Mouse (Mus musculus): Measurements from ENCODE around the gene Maz. TPM values are rescaled to one million over a fixed set of nuclear protein-coding genes. Genes with fewer than 3 reads are reported as not detected.

The Maz gene
- polyA plus RNA-seq (2015; fragmentation: Nextera tagmentation; extraction: Ambion mirVana), result 78.0 and 89.8 TPM in 2 replicates

DNA sequence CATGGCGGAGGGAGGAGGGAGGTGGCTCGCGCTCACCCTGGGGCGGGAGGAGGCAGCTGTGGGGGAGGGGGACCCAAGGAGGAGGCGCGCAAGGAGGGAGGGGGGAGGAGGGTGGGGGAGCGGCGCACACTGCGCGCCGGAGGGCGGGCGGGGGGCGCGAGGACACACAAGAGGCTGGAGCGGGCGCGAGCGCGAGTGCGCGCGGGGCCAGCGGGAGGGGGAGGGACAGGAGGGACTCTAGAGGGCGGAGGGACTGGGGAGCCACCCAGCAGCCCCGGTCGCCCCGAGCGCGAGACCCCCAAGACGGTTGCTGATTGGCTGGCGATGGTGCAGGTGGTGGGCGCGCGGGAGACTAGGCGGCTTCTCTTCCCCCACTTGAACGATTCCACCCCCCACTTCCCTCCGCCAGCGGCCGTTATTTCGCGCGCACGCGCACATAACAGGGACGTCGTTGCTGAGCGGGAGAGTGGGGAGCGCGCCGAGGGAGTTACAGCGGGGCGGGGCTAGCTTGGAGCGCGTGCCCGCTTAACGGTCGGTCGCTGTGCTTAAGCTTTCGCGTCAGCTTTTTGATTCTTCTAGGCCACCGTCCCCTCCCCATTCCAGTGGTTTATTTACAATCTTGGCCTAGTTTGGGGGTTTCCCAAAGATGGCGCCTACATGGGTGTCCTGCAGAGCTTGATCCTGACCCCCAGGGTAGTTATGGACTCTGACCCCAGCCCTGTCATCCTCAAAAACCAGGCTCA lies at the start of gene Maz:
Gene Maz, minus strand, starts transcription at position 54 of the 743 bp plus-strand sequence.
- WGBS, result under 1% methylated on average over 52 of the region's 63 CpGs

DNA sequence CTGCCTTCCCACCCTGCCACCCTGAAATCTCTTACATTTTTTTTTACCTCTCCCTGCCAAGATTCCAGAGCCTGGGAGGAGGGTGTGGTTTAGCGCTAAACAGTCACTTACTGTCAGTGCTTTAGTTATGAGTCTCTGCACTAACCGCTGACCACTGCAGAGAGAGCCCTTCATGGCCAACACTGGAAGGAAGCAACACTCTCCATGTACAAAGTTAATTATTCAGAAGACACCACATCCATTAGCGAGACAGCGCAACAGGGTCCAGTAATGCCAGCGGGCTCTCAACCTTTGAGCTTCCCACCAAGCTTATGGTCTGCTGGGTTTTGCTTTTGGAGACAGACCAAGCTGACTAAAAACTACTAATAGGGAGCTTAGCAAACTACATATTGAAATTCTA lies 49.4 kb upstream of the Maz start:
- no peak for ATAC-seq (replicated peaks)
- no peaks in the 10 kb centered on the region for H3K36me3 ChIP-seq (replicated peaks)
- 95% methylated on average over 5 of the region's 5 CpGs for WGBS
- H3K9ac ChIP-seq, result no peak overlapping the region
- no peak overlapping the region for H3K27ac ChIP-seq
- H3K4me1 ChIP-seq, result no peaks in the 10 kb centered on the region
- H3K9me3 ChIP-seq, result no peaks in the 10 kb centered on the region
- H3K27me3 ChIP-seq (replicated peaks), result no peaks in the 10 kb centered on the region
- H3K4me3 ChIP-seq, result no peak overlapping the region
- no peak overlapping the region for H3K4me2 ChIP-seq

More for the DNA sequence above, at the start of gene Maz:
- H3K36me3 ChIP-seq (replicated peaks), result peaks cover 5% of the 10 kb centered on the region
- peak within 1 kb of the TSS; percentile 95 for H3K9ac ChIP-seq
- no peaks in the 10 kb centered on the region for H3K9me3 ChIP-seq
- peaks cover 40% of the 10 kb centered on the region for H3K4me1 ChIP-seq
- peak; percentile 90 for ATAC-seq (replicated peaks)
- peak within 1 kb of the TSS; percentile 87 for H3K4me2 ChIP-seq
- H3K27me3 ChIP-seq (replicated peaks), result no peaks in the 10 kb centered on the region
- peak within 1 kb of the TSS; percentile 81 for H3K4me3 ChIP-seq
- H3K27ac ChIP-seq, result peak within 1 kb of the TSS; percentile 99

DNA sequence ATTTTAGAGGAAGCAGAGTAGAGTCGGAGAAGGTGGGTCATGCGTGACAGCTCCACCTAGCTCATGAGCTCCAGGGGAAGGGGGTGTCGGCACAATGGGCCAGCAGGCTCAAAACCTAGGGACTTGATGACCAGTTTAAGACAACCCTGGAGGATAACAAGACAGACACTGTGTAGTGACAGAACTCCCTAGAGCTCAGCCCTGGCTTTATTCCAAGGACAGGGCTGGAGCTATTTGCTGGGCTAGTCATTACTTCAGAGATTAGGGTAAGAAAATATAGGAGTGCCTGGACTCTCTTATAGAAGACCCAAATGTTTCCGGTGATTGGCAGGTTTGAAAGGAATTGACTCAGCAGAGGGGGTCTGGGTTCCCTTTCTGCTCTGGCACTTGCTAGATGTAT lies 46.4 kb upstream of the Maz start:
- Histone ChIP-seq H3K4me2 (no peak overlapping the region), H3K36me3 (replicated peaks) (no peaks in the 10 kb centered on the region), H3K9ac (no peak overlapping the region), H3K27ac (no peak overlapping the region), H3K9me3 (no peaks in the 10 kb centered on the region), H3K4me3 (no peak overlapping the region), H3K4me1 (no peaks in the 10 kb centered on the region), H3K27me3 (replicated peaks) (no peaks in the 10 kb centered on the region)
- WGBS, result 77% methylated on average over 4 of the region's 4 CpGs
- ATAC-seq (replicated peaks), result no peak

DNA sequence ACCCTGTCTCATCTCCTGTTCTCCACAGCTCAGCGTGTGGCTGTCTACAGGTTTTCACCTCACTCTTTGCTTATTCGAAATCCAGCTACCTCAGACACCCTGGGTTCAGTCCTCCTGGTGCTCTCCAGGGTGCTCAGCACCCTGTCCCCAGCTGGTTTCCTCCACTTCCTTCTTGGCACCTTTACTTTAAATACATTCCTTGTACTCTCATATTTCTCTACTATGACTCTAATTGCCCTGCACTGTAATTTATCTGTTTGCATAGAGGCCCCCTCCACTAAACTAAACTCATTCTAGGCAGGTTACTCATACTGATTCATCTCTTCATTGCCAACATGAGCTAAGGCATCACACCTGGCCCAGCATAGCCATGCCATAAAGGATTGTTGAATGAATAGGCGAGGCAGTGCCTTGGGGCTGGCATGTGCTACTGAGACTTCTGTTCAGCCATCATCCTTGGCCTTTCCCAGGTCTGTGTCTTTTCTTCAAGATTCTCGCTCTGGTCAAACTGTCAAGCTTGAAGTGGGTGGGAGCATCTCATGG lies 44.1 kb upstream of the Maz start:
- Histone ChIP-seq H3K4me1 (no peaks in the 10 kb centered on the region), H3K9me3 (no peaks in the 10 kb centered on the region), H3K36me3 (replicated peaks) (no peaks in the 10 kb centered on the region), H3K4me3 (no peak overlapping the region), H3K9ac (no peak overlapping the region), H3K27me3 (replicated peaks) (no peaks in the 10 kb centered on the region), H3K27ac (no peak overlapping the region), H3K4me2 (no peak overlapping the region)
- no peak for ATAC-seq (replicated peaks)
- 71% methylated on average over 4 of the region's 4 CpGs for WGBS

DNA sequence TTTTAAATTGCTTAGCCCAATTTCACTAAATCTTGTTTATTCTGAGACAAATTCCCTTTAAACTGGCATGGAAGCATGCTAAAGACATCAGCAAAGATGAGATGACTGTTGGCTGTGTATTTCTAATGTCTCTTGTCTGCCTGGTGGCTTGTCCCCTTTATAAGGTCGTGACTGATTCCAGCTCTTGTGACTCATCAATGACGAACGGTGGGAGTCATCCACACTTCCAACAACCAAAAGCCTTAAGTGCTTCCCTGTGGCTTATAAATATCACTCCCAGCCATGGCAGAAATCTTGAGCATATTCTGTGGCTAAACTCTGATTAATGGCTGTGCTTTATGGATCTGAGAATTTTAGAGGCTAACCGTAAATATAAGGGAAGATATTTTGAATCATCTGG lies 39.5 kb upstream of the Maz start:
- no peaks in the 10 kb centered on the region for H3K27me3 ChIP-seq (replicated peaks)
- no peak for ATAC-seq (replicated peaks)
- H3K9ac ChIP-seq, result no peak overlapping the region
- no peak overlapping the region for H3K4me3 ChIP-seq
- no peaks in the 10 kb centered on the region for H3K9me3 ChIP-seq
- no peak overlapping the region for H3K4me2 ChIP-seq
- 89% methylated on average over 4 of the region's 4 CpGs for WGBS
- H3K36me3 ChIP-seq (replicated peaks), result no peaks in the 10 kb centered on the region
- H3K4me1 ChIP-seq, result no peaks in the 10 kb centered on the region
- H3K27ac ChIP-seq, result no peak overlapping the region

DNA sequence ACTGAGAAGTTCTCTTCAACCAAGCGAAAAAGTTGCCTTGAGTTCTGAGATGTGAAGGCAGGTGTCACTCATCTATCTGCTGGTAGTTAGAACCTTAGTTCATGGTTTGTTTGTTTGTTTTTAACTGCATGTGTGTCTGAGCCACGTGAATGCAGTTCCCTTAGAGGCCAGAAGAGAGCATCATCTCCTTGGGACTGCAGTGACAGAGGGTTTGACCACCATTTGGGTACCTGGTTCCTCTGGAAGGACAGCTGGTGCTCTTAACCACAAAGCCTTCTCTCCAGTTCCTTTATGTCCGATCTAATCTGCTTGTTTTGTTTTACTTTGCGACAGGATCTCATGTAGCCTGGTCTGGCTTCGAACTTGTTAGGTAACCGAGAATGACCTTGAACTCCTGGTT lies 38.7 kb upstream of the Maz start:
- H3K4me2 ChIP-seq, result no peak overlapping the region
- no peak overlapping the region for H3K9ac ChIP-seq
- no peaks in the 10 kb centered on the region for H3K9me3 ChIP-seq
- ATAC-seq (replicated peaks), result no peak
- H3K27me3 ChIP-seq (replicated peaks), result no peaks in the 10 kb centered on the region
- H3K27ac ChIP-seq, result no peak overlapping the region
- no peaks in the 10 kb centered on the region for H3K4me1 ChIP-seq
- no peak overlapping the region for H3K4me3 ChIP-seq
- WGBS, result 88% methylated on average over 6 of the region's 6 CpGs
- no peaks in the 10 kb centered on the region for H3K36me3 ChIP-seq (replicated peaks)

DNA sequence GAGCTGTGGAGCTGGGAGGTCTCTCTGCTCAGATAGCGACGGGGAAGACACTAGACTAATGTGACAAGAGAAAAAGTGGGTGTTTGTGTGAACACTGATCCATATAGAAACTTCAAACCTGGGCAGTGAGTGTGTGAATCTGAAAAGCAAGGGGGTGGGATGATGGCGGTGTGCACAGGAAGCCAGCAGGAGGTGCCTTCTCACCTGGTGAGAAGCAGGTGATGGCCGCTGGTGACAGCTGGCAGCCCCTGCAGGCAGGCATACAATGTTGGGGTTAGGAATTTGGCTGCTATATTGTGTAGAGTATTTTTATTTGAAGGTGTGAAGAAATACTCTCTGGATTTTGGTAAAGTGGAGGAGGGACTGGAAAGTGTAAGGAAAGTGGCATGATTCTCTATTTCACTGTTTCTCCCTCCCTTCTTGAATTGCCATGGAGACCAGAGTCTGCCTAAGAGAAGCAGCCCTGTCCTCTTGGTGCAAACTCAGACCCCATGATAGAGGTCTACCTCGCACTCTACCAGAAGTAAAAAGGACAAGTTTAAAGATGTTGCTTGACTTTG lies 28.3 kb upstream of the Maz start:
- Histone ChIP-seq H3K27me3 (replicated peaks) (no peaks in the 10 kb centered on the region), H3K36me3 (replicated peaks) (no peaks in the 10 kb centered on the region), H3K4me1 (no peaks in the 10 kb centered on the region), H3K9me3 (no peaks in the 10 kb centered on the region), H3K9ac (no peak overlapping the region), H3K4me3 (no peak overlapping the region), H3K27ac (no peak overlapping the region), H3K4me2 (no peak overlapping the region)
- ATAC-seq (replicated peaks), result no peak
- 75% methylated on average over 5 of the region's 5 CpGs for WGBS

DNA sequence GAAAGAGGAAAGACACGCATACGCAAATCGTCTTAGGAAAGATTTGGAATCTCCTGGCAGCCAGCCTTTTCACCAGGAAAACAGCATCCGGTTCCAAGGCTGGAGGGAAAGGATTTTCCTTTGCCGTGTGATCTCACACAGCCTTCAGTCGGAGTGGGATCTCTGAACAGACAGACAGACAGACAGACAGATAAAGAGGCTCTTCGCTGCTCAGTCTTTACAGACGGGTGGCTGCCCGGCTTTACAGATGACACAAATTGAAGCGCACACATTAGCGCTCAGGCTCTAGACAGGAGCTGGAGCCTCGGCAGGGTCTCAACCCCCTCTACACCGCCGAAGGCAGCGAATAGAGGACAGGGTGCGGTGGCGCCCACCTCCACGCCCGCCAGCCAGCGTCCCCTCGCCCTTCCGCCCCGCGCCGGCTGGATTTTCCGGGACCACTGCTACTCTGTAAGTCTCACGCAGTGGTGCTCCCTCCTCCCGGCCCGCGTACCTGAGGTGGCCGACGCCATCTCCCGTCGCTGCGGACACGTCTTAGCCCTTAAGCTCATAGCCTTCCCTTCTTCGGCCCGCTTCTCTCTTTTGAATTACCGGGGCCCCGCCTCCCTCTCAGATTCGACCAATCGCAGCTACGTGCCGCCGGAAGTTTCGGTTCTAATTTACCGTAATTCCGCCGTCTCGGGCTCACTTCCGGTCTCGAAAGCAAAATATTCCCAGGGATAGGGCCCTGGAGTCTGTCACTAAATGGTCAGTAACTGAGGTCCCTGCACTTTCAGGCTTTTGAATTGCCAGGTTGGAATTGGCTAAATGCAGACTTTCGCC lies 15.2 kb upstream of the Maz start, which contains the start of gene Kif22:
Gene Kif22, minus strand, starts transcription at position 621 of the 822 bp plus-strand sequence.
- ATAC-seq (replicated peaks), result peak; percentile 78
- peak within 1 kb of the TSS; percentile 64 for H3K4me3 ChIP-seq
- H3K36me3 ChIP-seq (replicated peaks), result no peaks in the 10 kb centered on the region
- H3K9ac ChIP-seq, result peak within 1 kb of the TSS; percentile 60; the same call in 1 of the 2 replicates
- peak within 1 kb of the TSS; percentile 95 for H3K4me2 ChIP-seq
- no peaks in the 10 kb centered on the region for H3K27me3 ChIP-seq (replicated peaks)
- under 1% methylated on average over 53 of the region's 53 CpGs for WGBS
- peaks cover 11% of the 10 kb centered on the region for H3K4me1 ChIP-seq
- peak within 1 kb of the TSS; percentile 65 for H3K27ac ChIP-seq
- no peaks in the 10 kb centered on the region for H3K9me3 ChIP-seq

DNA sequence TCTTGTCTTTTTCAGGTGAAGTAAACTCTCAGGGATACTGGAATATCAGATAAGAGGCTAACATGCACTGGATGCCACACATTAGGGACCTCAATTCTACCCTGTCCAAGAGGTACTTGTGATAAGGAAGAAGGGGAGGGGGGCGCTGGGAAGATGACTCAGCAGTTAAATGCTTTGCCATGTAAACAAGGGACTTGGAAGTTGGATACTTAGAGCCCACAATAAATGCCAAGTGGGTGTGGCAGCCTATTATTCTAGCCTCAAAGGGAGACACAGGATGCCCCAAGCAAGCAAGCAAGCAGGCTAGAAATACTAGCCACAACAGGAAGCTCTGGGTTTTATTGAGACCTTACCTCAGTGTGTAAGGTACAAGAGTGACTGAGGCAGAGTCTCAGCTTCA lies 4.4 kb upstream of the Maz start:
- no peaks in the 10 kb centered on the region for H3K27me3 ChIP-seq (replicated peaks)
- WGBS, result 96% methylated on average over 1 of the region's 1 CpGs
- H3K4me2 ChIP-seq, result no peak overlapping the region
- H3K4me1 ChIP-seq, result peaks cover 10% of the 10 kb centered on the region
- H3K9me3 ChIP-seq, result no peaks in the 10 kb centered on the region
- no peak for ATAC-seq (replicated peaks)
- no peak overlapping the region for H3K27ac ChIP-seq
- no peak overlapping the region for H3K9ac ChIP-seq
- H3K36me3 ChIP-seq (replicated peaks), result no peaks in the 10 kb centered on the region
- no peak overlapping the region for H3K4me3 ChIP-seq

DNA sequence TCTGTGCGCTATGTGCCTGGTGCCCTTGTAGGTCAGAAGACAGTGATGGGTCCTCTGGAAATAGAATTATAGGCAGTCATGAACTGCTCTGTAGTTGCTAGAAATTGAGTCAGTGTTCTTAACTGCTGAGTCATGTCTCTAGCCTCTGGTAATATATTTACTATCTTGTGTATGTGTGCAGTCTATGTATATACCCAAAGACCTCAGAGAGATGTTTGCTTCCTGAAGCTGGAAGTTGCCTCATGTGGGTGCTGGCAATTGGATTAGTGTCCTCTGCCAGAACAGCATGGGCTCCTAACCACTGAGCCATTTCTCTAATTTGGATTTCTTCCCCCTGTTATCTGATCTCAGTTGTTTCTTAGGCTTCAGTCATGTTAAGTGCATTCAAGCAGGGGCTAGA lies 3.3 kb upstream of the Maz start:
- Histone ChIP-seq H3K4me2 (no peak overlapping the region), H3K36me3 (replicated peaks) (no peaks in the 10 kb centered on the region), H3K4me1 (peaks cover 10% of the 10 kb centered on the region), H3K9me3 (no peaks in the 10 kb centered on the region), H3K4me3 (no peak overlapping the region), H3K9ac (no peak overlapping the region), H3K27ac (no peak overlapping the region), H3K27me3 (replicated peaks) (no peaks in the 10 kb centered on the region)
- ATAC-seq (replicated peaks), result no peak
- WGBS, result 98% methylated on average over 1 of the region's 1 CpGs

DNA sequence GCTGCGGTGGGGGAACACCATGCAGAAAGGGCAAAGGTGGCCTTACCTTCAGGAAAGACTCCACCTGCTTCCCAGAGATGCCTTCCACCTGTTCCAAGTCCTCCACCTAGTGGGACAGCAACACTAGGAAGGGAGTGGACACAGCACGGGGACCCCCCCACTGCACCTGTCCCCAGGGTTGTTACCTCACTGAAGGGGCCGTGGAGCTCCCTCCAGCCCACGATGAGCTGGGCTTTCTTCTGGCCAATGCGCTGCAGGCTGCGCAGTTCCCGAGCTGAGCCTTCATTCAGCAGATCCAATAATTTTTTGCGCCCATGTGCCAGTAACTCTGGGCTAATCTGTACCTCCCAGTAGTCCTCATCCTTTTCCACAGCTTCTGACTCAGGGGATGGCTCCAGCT lies 1.0 kb upstream of the Maz start:
- WGBS, result 63% methylated on average over 8 of the region's 8 CpGs
- H3K4me3 ChIP-seq, result peak overlapping the region; percentile 81
- no peaks in the 10 kb centered on the region for H3K9me3 ChIP-seq

DNA sequence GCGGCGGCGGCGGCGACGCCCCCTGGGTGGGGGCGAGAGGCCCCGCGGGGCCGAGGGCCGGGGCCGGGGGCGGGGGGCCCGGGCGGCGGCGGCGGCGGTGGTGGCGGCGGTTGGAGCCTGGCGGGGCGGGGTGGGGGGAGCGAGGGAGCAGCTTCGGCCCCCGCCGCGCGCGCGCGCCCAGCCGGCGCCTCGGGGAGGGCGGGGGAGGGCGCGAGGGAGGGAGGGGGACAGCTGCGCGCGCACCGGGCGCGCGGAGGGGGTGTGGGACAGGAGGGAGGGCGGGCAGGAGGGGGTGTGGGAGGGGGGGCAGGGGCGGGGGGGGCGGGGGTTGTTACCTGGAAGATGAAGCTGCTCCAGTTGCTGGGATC lies 237 bp downstream of the Maz start:
- peaks cover 6% of the 10 kb centered on the region for H3K36me3 ChIP-seq (replicated peaks)
- peak overlapping the region; percentile 87 for H3K4me2 ChIP-seq
- H3K27ac ChIP-seq, result peak overlapping the region; percentile 99
- peaks cover 46% of the 10 kb centered on the region for H3K4me1 ChIP-seq
- no peak for ATAC-seq (replicated peaks)
- no peaks in the 10 kb centered on the region for H3K27me3 ChIP-seq (replicated peaks)
- peak overlapping the region; percentile 95 for H3K9ac ChIP-seq
- no peaks in the 10 kb centered on the region for H3K9me3 ChIP-seq
- WGBS, result 0% methylated on average over 1 of the region's 48 CpGs
- H3K4me3 ChIP-seq, result peak overlapping the region; percentile 81

More for the DNA sequence above, 1.0 kb upstream of the Maz start:
- H3K9ac ChIP-seq, result peak overlapping the region; percentile 44
- ATAC-seq (replicated peaks), result peak; percentile 28; the same call in 1 of the 2 replicates
- H3K36me3 ChIP-seq (replicated peaks), result no peaks in the 10 kb centered on the region; the same call in 1 of the 2 replicates
- peaks cover 33% of the 10 kb centered on the region for H3K4me1 ChIP-seq
- H3K27me3 ChIP-seq (replicated peaks), result no peaks in the 10 kb centered on the region
- peak overlapping the region; percentile 87 for H3K4me2 ChIP-seq
- H3K27ac ChIP-seq, result peak overlapping the region; percentile 99

Measured in midbrain, embryonic 15.5 days (tissue).